Mouse (Mus musculus): ENCODE measurements at regions not wholly inside any gene's neighbourhood (a gene's known extent, or its start where the extent isn't known, plus 50 kb on each side); places are given as distances from the start of the nearest gene placed in this dataset.

DNA sequence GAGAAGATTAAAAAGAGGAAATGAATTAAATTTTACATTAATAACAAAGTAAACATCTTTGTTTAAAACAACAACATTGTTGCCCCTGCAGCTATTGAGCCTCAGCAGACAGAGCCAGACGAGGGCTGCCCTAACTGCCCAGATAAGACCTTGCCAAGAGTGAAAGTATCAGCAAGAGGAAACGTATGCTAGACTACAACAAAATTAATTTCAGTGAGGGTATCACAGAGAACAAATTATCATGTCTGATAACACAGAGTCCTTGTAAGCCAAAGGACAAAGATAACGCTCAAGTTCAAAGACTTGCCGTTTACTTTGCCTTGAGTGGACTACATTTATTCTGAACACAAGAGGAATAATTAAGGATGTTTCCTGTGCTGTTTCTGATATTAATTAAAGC, 235.0 kb upstream of the Gm15217 start:
- WGBS (ENCODE audit: insufficient replicate concordance), result 23% methylated on average over 4 of the region's 4 CpGs
- DNase-seq (ENCODE audit: low read depth in 3 of 3, low spot score in 3 of 3) (no peak), ATAC-seq (ENCODE audit: insufficient read depth) (no peak)

DNA sequence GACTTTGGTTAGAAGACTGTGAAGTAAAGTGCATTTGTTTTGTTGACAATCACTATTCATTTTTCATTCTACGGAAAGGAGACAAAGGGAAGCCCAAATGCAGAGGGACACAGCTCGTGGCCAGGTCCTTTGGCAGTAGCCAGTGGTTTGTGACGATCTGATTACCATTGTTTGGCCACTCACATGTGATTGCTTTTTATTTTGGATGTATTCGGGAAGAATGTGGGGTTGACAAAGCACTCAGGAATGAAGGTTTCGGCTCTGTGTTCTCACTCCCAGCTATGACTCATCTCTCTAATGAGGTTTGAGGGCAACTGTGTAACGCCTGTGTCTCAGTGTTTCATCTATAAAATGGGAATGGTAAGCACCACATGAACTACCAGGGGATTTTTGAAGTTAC, 234.5 kb upstream of the Gm15217 start:
- ATAC-seq (ENCODE audit: insufficient read depth) (no peak), DNase-seq (ENCODE audit: low read depth in 3 of 3, low spot score in 3 of 3) (no peak)
- Histone ChIP-seq H3K4me2 (ENCODE audit: low read depth) (no peak overlapping the region), H3K4me3 (ENCODE audit: insufficient read depth in 1 of 2, low read depth in 2 of 2, low read length in 2 of 2) (no peak overlapping the region), H3K9me3 (ENCODE audit: control insufficient read depth, low read length) (no peaks in the 10 kb centered on the region), H3K27me3 (ENCODE audit: control insufficient read depth, insufficient read depth, low read length) (no peaks in the 10 kb centered on the region), H3K9ac (replicated peaks) (no peak overlapping the region), H3K27ac (no peak overlapping the region), H3K36me3 (replicated peaks; ENCODE audit: control insufficient read depth, insufficient read depth, low read depth) (no peaks in the 10 kb centered on the region), H3K4me1 (replicated peaks; ENCODE audit: control insufficient read depth in 2 of 2, insufficient read depth in 2 of 2, low read length in 1 of 2) (no peaks in the 10 kb centered on the region)
- TF ChIP-seq EP300 (IDR thresholded peaks at IDR 0.05; ENCODE audit: low read depth) (no peak), CTCF (IDR thresholded peaks at IDR 0.05; ENCODE audit: low read depth) (no peak)
- WGBS (ENCODE audit: insufficient replicate concordance), result 30% methylated on average over 6 of the region's 6 CpGs

More for the DNA sequence above, 235.0 kb upstream of the Gm15217 start:
- H3K27ac ChIP-seq, result no peak overlapping the region
- H3K4me1 ChIP-seq (replicated peaks; ENCODE audit: control insufficient read depth in 2 of 2, insufficient read depth in 2 of 2, low read length in 1 of 2), result no peaks in the 10 kb centered on the region
- no peak overlapping the region for H3K9ac ChIP-seq (replicated peaks)
- no peak overlapping the region for H3K4me3 ChIP-seq (ENCODE audit: insufficient read depth in 1 of 2, low read depth in 2 of 2, low read length in 2 of 2)
- H3K36me3 ChIP-seq (replicated peaks; ENCODE audit: control insufficient read depth, insufficient read depth, low read depth), result no peaks in the 10 kb centered on the region
- no peak overlapping the region for H3K4me2 ChIP-seq (ENCODE audit: low read depth)
- H3K9me3 ChIP-seq (ENCODE audit: control insufficient read depth, low read length), result no peaks in the 10 kb centered on the region
- TF ChIP-seq CTCF (IDR thresholded peaks at IDR 0.05; ENCODE audit: low read depth) (no peak), EP300 (IDR thresholded peaks at IDR 0.05; ENCODE audit: low read depth) (no peak)
- no peaks in the 10 kb centered on the region for H3K27me3 ChIP-seq (ENCODE audit: control insufficient read depth, insufficient read depth, low read length)

DNA sequence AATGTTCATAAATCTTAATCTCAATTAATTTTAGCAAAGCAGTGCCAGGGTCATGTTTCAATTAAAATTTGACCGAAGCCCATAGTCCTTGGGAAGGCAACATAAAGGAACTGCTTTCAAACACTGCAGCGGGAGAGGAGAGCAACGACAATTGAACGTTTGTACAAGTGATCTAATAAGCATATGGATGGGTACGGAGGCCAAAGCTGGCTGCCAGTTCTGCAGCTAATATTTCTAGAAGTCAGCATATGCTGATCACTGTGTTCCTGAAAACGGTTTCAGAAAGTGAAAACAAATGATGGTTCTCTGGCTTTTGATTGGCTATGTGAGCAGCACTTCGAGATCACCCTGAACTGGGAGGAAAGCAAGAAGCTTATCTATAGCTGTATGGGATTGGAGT, 233.6 kb upstream of the Gm15217 start:
- H3K27me3 ChIP-seq (ENCODE audit: control insufficient read depth, insufficient read depth, low read length), result no peaks in the 10 kb centered on the region
- H3K4me1 ChIP-seq (replicated peaks; ENCODE audit: control insufficient read depth in 2 of 2, insufficient read depth in 2 of 2, low read length in 1 of 2), result no peaks in the 10 kb centered on the region
- H3K4me2 ChIP-seq (ENCODE audit: low read depth), result no peak overlapping the region
- WGBS (ENCODE audit: insufficient replicate concordance), result 58% methylated on average over 7 of the region's 7 CpGs
- H3K9ac ChIP-seq (replicated peaks), result no peak overlapping the region
- no peak overlapping the region for H3K4me3 ChIP-seq (ENCODE audit: insufficient read depth in 1 of 2, low read depth in 2 of 2, low read length in 2 of 2)
- no peaks in the 10 kb centered on the region for H3K9me3 ChIP-seq (ENCODE audit: control insufficient read depth, low read length)
- TF ChIP-seq CTCF (IDR thresholded peaks at IDR 0.05; ENCODE audit: low read depth) (no peak), EP300 (IDR thresholded peaks at IDR 0.05; ENCODE audit: low read depth) (no peak)
- ATAC-seq (ENCODE audit: insufficient read depth) (no peak), DNase-seq (ENCODE audit: low read depth in 3 of 3, low spot score in 3 of 3) (no peak)
- no peak overlapping the region for H3K27ac ChIP-seq
- no peaks in the 10 kb centered on the region for H3K36me3 ChIP-seq (replicated peaks; ENCODE audit: control insufficient read depth, insufficient read depth, low read depth)

DNA sequence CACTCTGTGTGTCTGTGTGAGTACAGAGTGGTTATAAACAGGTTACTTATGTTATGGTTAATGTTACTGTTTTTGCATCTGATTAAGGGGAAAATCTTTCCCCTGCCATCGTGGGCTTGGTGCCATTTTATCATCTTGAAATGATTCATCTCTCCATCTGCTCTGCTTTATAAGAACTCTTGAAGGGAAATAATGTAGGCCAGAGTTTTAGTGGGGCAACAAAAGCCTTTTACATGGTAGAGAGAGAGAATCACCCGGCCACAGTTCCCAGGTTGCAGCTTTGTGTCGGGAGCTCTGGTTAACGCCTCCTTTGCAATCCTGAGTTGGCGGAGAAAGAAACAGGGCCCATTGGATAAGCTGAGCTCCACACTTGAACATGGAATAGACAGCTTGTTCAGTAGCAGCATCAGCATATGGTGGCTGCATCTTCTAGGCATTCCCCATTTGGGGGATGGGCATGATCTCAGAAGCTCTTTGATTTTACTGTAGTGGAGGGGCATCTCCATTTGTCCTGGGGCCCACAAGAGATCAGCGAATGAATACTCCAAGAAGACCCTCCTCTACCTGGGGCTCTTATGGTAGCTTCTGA, 230.0 kb upstream of the Gm15217 start:
- Histone ChIP-seq H3K9me3 (ENCODE audit: control insufficient read depth, low read length) (no peaks in the 10 kb centered on the region), H3K27ac (no peak overlapping the region), H3K27me3 (ENCODE audit: control insufficient read depth, insufficient read depth, low read length) (no peaks in the 10 kb centered on the region), H3K9ac (replicated peaks) (no peak overlapping the region), H3K4me2 (ENCODE audit: low read depth) (no peak overlapping the region), H3K4me1 (replicated peaks; ENCODE audit: control insufficient read depth in 2 of 2, insufficient read depth in 2 of 2, low read length in 1 of 2) (no peaks in the 10 kb centered on the region), H3K4me3 (ENCODE audit: insufficient read depth in 1 of 2, low read depth in 2 of 2, low read length in 2 of 2) (no peak overlapping the region), H3K36me3 (replicated peaks; ENCODE audit: control insufficient read depth, insufficient read depth, low read depth) (no peaks in the 10 kb centered on the region)
- no peak for ATAC-seq (ENCODE audit: insufficient read depth)
- 62% methylated on average over 6 of the region's 6 CpGs for WGBS (ENCODE audit: insufficient replicate concordance)
- no peak for DNase-seq (ENCODE audit: low read depth in 3 of 3, low spot score in 3 of 3)
- TF ChIP-seq CTCF (IDR thresholded peaks at IDR 0.05; ENCODE audit: low read depth) (no peak), EP300 (IDR thresholded peaks at IDR 0.05; ENCODE audit: low read depth) (no peak)

DNA sequence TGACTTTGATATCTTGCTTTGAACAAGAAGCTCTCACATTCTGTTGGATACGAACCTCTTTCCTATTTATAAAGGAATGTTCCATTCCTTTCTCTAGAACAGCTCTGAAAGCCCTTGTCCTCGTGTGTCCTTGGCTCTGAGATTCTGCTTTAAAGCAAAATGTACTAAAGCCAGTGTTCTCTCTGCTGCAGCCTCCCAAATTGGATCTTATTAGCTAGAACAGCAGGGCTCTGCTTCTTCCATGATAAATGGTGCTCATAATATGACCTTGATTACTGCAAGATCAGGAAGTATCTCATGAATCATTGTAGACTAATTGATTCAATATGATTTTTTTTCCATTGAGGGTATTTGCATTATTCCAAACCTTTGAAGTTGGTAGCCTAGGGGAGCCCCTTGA, 220.5 kb upstream of the Gm15217 start:
- H3K9ac ChIP-seq (replicated peaks), result no peak overlapping the region
- WGBS (ENCODE audit: insufficient replicate concordance), result 31% methylated on average over 2 of the region's 2 CpGs
- no peak for DNase-seq (ENCODE audit: low read depth in 3 of 3, low spot score in 3 of 3)
- H3K4me2 ChIP-seq (ENCODE audit: low read depth), result no peak overlapping the region
- no peak for ATAC-seq (ENCODE audit: insufficient read depth)
- no peaks in the 10 kb centered on the region for H3K27me3 ChIP-seq (ENCODE audit: control insufficient read depth, insufficient read depth, low read length)
- no peaks in the 10 kb centered on the region for H3K36me3 ChIP-seq (replicated peaks; ENCODE audit: control insufficient read depth, insufficient read depth, low read depth)
- no peak overlapping the region for H3K4me3 ChIP-seq (ENCODE audit: insufficient read depth in 1 of 2, low read depth in 2 of 2, low read length in 2 of 2)
- no peaks in the 10 kb centered on the region for H3K4me1 ChIP-seq (replicated peaks; ENCODE audit: control insufficient read depth in 2 of 2, insufficient read depth in 2 of 2, low read length in 1 of 2)
- H3K9me3 ChIP-seq (ENCODE audit: control insufficient read depth, low read length), result no peaks in the 10 kb centered on the region
- no peak overlapping the region for H3K27ac ChIP-seq
- no peak for TF ChIP-seq CTCF (IDR thresholded peaks at IDR 0.05; ENCODE audit: low read depth)
- TF ChIP-seq EP300 (IDR thresholded peaks at IDR 0.05; ENCODE audit: low read depth), result no peak
